Mouse (Mus musculus) Muller cell, postnatal 12 days (primary cell): ENCODE results near the gene Gm42715.

ENCODE experiments used
- DNase-seq: peaks from one replicate; pipeline ENCODE4 v3.0.0-alpha.2; 2015; ENCODE audit errors: inconsistent ontology term

Gm42715 gene

DNA sequence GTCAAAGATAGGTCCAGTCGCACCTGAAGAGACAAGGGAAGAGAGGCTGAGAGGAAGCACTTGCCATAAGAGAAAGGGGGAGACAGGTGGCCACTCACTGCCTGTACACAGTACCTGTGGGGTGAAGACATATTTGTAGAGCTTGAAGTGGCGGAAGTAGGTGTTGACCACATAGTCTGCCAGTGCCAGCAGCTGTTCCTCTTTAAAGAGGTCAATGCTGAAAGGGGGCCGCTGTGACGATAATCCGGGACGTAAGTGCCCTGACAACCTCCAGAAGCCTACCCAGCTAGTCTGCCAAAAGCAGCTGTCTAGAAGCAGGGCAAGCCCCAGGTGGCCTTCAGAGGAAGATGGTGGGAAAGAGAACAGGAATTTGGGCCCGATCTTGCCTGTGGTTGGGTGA is 65.6 kb downstream of the Gm42715 start:
- DNase-seq, result no peak

DNA sequence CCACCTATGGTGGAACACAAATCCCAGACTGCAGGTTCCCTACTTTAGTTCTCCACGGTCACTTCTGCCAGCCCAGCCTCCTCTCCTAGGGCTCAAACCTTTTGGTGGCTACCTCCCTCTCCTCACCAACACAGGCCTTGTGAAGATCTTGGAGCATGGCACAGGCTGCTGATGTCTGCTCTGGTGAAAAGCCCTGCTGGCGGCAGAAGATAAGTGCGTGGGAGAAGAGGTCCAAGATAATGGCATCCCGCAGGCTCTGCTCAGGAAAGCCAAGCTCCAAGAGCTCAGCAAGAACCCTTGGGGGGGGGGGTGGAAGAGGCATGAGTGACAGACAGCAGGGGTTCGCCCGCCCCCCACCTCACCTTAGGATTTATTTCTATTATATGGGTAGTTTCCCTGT is 66.8 kb downstream of the Gm42715 start:
- DNase-seq, result no peak

DNA sequence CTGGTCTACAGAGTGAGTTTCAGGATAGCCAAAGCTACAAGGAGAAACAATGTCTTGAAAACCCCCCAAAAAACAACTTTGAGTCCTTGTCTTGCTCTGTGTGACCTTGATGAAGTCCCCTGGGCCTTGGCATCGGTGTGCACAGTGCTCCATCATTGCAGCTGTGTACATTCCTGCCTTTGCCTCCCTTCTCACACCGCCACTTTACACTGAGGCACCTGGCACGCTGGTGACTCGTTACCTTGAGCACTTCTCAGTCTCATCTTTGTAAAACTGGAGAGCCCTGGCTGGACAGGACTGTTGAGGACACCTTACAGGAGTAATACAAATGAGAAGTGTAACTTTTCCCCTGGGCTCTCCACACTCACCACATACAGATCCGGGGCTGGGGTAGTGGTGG is 67.8 kb downstream of the Gm42715 start:
- DNase-seq, result no peak

DNA sequence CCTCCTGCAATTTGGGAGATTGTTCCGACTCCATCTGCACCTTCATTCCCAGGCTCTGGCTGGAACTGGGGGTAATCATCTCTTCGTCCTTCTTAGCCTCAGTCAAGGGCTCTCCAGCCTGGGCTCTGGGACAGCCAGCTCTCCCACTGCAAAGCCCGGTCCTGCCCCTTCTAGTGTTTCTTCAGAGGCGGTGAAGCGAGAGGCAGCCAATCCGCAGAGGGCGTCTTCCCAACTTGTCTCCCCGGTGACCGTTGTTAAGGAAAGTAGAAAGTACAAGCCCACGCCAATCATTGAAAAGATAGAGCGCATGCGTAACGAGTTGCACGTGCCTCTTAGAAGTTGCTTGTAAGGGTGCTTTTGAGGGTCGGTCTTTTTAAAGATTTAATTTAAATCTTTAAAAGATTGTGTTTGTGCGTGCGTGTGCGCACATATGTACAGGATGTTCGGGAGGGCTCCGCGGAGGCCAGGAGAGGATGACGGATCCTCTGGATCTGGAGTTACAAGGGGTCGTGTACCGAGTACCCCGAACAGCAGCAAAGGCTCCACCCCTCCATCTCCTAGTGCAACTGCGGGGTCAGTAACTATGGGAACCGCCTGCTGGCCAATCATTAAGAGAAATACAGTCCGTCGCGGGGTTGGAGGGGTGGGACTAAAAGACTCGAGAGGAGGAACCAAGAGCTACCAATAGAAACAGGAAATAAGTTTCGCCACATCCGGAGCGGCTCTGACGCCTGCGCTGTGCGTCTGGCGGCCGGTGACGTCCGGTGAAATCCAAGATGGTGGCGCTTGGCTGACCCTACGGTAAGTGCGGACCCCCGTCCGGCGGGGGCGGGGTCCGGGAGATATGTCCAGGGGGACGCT is 68.9 kb downstream of the Gm42715 start, which contains the start of the genes Ccdc189 and Rnf40:
Gene Ccdc189 (minus strand): TSS at position 585 of the 861 bp plus-strand sequence.
Gene Rnf40 (plus strand): TSS at position 757 of the 861 bp plus-strand sequence.
- peak; percentile 99 for DNase-seq

DNA sequence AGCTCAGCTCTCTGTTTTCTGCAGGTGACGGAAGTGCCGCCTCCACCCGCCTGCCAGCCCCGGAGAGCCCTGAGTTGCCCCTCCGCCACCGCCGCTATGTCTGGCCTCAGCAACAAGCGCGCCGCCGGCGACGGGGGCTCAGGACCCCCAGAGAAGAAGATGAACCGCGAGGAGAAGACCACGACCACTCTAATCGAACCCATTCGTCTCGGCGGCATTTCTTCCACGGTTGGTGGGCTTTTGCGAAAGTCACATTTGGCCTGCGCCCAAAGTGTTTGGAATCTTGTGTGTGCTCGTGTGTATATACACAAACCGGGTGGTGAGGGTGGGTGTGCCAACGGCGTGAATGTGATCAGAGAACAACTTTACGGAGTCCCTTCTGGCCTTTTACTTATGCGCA is 69.5 kb downstream of the Gm42715 start:
- DNase-seq, result no peak

DNA sequence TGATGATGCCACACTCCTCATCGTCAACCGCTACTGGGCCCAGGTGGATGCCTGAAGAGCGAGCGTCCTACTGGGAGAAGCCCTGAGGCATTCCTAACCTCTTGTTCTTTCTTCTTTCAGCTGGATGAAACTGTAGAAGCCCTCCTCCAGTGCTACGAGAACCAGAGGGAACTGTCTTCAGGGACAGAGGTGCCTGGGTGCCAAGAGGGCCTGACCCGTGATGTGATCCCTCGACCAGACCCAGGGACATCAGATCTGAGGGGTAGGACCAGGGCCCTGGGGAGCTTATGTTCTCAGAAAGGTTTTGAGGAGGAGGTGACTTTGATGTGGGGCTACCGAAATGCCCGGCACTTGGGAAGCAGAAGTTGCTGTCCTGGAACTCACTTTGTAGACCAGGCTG is 70.3 kb downstream of the Gm42715 start:
- DNase-seq, result no peak

DNA sequence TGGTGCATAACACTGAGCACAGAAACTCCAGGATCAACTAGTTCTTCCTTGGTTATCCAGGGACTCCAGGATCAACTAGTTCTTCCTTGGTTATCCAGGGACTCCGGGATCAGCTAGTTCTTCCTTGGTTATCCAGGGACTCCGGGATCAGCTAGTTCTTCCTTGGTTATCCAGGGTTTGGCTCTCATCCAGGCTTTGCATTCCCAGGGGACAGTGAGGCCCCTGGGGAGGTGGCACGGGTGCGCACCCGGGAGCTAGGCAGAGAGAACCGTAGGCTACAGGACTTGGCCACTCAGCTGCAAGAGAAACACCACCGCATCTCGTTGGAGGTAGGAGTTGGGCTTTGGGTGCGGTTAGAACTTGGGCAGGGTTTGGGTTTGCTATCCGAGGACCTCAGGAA is 71.7 kb downstream of the Gm42715 start:
- no peak for DNase-seq

DNA sequence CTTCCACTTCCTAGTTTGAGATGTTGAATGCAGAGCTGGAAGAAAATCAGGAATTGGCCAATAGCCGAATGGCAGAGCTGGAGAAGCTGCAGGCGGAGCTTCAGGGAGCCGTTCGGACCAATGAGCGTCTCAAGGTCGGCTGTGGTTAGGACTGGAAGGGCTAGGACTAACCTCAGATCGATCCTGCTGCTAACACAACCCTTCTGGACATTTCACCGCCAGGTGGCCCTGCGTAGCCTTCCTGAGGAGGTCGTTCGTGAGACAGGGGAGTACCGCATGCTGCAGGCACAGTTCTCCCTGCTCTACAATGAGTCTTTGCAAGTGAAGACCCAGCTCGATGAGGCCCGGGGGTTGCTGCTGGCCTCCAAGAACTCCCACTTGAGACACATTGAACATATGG is 73.2 kb downstream of the Gm42715 start:
- no peak for DNase-seq

DNA sequence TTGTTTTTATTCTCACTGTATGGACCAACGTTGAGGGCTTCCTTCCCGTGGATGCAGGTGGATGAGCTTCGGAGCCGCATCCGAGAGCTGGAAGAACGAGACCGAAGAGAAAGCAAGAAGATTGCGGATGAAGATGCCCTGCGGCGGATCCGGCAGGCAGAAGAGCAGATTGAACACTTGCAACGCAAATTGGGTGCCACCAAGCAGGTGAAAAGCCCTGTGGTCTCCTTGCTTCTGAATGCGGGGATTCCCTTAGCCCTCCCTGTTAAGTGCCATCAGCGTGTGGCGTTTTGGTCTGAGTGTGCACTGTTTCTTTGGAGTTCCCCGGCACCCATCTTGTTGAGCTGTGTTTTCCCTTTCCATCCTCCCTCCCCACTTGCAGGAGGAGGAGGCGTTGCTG is 77.4 kb downstream of the Gm42715 start:
- DNase-seq, result no peak

DNA sequence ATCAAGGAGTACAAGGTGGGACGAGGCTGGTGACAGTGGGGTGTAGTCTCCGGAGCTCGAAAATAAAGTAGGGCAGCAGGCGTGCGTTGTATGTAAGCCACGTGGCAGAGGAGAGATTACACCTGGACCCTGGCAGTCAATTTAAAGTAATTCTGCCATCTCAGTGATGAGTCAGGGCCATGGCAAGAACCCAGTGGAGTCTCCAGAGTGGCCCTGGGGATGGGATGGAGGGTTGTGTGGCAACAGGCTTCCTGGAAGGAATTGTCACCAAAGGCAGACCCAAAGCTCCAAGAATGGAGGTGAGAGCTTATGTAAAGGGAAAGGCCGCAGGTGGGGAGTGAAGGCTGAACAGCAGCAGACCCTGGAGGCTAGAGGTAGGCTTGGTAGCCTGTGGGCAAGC is 81.2 kb downstream of the Gm42715 start:
- DNase-seq, result no peak

DNA sequence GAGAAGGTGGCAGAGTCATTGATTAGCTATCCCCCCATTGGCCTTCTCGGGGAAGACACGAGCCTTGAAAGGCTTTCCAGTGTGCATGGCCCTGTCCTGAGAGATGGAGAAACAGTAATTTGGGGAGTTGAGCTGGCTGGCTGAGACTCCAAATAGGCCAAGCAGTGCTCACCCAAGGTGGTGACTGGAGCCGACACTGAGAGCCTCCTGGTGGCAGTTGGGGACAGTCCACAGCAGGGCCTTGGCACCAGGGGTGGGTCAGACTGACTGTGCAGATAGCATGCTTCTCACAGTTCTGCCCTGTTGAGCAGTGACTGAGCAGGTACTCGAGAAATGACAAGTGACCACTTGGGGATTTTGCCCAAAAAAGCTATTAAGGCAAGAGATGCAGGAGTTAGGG is 82.4 kb downstream of the Gm42715 start:
- DNase-seq, result no peak

DNA sequence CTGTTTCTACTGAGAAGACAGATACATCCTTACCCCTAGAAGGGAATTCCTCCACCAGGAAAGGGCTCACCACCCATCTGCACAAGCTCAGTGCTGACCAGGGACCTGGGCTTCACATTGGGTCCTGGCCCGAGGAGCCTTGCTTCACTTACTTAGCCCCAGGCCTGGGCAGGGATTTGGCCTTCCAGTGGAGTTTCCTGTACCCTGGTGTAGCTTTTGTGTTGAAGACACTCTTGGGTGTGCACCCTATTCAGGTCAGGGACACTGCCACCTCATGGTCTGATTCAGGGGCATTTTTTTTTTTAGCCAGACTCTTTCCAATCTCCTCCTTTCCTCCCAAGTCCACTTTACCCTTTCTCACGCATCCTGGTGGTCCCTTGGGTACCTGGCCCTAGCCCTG is 83.5 kb downstream of the Gm42715 start:
- DNase-seq, result no peak

DNA sequence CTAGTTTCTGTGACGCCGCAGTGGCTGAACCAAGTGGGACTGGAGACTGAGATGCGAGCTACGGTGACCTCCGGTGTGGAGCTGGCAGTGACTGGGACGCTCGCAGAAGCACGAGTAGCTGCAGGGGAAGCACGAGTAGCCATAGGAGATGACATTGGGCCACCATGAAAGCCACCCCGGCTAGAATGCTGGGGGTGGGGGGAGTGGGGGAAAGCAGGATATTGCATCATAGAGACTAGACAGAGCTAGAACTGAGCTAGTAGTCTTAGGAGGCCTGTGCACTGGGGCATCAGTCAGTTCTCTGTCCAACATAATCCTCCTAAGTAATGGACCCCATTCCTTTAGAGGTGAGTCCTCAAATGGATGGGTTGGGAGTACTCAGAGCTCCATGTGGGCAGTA is 84.9 kb downstream of the Gm42715 start:
- no peak for DNase-seq

DNA sequence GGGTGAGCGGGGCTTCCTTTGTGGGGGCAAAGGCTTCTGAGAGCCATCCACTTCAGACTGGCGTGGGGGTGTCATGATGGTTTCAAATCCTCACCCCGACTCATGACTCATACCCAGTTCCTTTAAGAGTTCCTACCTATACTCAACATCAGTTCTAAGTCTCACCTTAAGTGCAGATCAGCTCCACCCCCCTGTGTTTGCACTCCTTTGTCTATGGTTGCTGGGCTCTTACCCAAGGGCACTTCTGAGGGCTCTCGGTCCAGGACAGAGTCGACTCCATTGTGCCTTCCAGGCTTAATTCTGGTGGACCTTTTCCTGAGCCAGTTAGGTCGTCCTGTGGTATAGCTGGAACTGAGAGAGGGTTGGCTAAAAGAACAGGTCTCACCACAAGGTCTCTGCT is 87.8 kb downstream of the Gm42715 start:
- DNase-seq, result no peak

DNA sequence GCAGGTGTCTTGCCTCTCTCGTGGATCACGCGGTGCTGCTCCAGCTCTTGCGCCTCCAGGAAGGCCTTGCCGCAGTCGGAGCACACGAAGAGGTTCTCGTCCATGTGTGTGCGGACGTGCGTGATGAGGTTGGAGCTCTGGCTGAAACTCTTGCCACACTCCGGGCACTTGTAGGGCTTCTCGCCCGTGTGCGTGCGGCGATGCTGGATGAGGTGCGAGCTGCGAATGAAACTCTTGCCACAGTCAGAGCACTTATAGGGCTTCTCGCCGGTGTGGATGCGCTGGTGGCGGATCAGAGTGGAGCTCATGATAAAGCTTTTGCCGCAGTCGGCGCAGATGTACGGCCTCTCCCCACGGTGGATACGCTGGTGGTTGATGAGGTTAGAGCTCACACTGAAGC is 91.6 kb downstream of the Gm42715 start:
- no peak for DNase-seq

DNA sequence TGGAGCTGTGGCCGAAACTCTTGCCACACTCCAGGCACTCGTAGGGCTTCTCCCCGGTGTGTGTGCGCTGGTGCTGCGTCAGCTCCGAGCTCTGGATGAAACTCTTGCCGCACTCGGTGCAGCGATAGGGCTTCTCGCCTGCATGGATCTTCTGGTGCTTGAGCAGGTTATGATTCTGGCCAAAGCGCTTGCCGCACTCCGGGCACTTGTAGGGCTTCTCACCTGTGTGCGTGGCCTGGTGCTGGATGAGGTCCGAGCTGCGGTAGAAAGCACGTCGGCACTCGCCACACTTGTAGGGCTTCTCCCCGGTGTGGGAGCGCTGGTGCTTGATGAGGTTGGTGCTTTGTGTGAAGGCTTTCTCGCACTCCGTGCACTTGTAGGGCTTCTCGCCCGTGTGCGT is 92.2 kb downstream of the Gm42715 start:
- no peak for DNase-seq

DNA sequence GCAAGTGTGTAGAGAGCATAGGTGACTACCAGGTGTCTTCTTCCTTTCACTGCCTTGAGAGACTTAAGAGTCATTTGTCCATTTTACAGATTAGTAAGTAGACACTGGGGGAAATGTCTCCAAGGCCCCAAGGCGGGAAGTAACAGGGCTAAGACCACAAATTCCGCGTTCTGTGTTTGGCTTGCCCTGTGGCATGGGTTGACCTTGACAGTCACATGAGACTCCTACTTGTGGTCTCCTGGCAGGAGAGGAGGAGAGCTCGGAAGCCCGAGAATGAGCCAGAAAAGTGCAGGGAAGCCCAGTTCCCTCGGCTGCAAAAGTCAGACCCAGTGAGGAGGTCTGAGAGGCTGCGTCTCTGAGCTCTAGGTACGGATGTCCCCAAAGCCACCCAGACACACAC is 94.1 kb downstream of the Gm42715 start:
- no peak for DNase-seq

DNA sequence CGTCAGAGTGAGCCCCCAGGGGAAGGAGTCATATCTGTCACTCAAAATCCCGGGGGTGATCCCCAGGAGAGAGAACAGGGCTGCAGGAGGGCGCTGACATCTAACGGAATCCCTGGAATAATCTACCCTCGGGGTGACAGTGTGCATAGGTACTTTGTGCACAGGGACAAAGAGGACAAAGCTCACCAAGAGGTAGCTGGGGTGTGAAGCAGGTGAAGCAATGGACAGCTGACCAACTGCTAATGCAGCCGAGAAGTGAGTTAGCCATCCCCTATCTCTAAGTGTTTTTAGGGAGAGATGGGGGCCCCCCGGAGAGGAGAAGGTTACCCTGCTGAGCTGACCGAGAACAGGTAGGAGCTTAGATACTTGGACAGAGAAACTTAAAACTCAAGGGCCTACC is 94.7 kb downstream of the Gm42715 start:
- no peak for DNase-seq

DNA sequence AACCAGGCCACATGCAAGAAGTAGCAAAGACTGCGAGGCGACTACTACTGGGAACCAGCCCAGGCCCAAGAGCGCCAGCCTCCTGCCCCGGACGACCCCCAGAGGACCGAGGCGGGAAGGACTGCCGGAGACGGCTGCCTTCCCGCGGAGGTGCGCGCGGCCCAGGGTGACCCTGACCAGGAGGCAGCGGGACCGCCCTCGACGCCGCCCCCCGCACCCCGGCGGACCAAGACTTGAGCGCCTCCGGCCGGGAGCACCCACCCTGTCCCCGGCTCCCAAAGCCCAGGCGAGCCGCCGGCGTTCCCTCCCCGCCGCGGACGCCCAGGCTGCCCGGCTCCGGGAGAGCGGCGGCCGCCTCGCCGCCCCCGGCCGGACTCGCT is 95.1 kb downstream of the Gm42715 start:
- DNase-seq, result peak; percentile 62

DNA sequence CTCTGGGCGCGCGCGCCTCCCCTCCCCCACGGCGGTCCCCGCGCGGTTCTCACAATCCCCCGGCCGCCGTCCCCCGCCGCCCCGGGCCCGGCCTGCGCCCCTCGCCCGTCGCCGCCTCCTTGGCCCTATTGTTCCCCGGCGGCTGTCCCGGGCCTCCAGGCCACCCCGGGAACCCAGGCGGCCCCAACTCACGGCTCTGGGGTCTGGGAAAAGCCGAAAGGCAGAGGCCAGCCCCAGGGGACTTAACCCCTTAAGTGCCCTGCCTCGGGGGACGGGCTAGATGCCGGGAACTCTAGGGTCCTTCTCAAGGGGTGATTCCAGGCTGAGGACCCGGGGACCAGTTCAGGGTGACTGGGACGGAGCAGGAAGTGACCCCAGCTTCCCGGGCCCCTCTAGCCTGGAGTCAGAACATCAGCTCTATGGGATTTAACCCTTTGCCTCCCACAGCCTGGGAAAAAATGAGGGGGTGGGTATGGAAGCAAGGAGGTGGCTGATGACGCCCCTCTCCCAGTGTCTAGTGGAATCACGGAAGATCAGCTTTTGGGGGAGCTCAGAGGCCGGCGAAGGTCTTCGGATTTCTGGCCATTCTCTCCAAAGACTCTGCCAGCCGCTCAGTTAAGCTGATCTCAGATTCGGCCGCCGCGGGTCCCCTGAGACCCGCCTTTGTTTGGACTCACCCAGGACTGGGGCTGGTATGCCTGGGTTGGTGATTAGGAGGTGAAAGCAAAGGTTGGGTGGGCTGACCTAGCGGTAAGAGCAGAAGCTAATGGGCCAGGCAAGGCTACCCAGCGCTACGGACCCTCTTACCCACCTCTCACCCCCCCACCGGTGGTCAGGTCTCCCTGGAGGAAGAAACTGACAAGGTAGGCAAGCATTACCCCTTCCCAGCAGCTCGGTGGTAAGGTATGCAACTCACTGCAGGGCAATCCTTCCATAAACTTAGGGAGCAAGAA is 95.8 kb downstream of the Gm42715 start, which contains the start of gene Zfp629:
Gene Zfp629 (minus strand): TSS at position 907 of the 953 bp plus-strand sequence.
- peak; percentile 87 for DNase-seq

DNA sequence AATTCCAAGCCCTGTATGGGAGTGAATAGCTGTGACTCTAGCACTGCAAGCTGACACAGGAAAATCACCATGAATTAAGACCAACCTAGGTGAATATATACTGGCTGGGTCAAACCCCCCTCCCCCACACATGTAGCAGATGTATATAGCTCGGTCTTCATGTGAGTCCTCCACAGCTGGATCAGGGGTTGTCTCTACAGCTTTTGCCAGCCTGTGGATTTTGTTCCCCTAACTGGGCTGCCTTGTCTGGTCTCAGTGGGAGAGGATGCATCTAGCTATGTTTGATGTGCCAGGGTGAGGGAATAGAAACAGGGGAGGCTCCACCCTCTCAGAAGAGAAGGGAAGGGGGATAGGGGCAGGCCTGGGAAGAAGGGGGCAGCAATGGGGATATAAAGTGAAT is 97.0 kb downstream of the Gm42715 start:
- no peak for DNase-seq
